Mouse (Mus musculus): ENCODE results near the gene Gm38394. TPM values are rescaled to one million over a fixed set of nuclear protein-coding genes. Genes with fewer than 3 reads are reported as not detected.
A peak's percentile ranks its signal among the peaks of the same experiment; 100 is the strongest.
"Not testable (repeated sequence)": the region's sequence is repeated elsewhere in the genome, so short reads cannot be mapped to it uniquely, and the experiment has no call there.

Gene Gm38394
- total RNA-seq (2015; ENCODE audit: low replicate concordance) = 17.6 and 22.9 TPM in 2 replicates
- 5.5 and 16.6 TPM in 2 replicates for total RNA-seq (2017; ENCODE audit: low replicate concordance)

DNA sequence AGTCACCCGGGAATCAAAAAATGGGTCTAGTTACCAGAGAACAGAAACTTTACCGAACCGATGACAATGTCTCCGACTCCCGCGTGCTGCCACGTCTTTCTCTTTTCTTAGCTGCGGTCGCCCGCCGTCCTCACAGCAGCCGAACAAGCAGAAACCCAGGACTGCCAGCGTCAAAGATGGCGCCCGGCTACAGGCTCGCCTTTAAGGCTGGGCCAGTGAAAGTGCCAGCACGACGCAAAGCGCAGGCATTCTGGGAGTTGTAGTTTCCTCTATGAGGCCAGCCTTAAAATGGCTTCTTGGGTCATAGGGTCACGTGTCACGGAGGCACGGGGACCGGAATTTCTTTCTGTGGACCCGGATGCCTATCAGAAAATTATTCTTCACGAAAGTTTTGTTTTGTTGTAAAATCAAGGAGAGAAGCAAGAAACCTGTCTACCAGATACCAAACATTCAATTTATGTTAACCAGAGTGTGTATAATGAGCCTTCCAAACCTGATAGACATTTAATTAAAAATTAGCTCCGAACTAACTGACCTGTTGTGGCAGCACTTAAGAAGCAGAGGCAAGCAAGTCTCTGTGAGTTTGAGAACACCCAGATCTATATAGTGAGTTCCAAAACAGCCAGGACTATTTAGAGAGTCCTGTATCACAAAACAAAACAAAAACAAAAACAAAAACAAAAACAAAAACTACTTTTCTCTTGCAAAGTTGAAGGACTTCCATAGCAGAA lies at the start of gene Gm38394:
Gene Gm38394 (minus strand): TSS at position 116 of the 731 bp plus-strand sequence.
- ATAC-seq (replicated peaks; ENCODE audit: low FRiP score, poor library complexity, severe bottlenecking) = peak; percentile 98

DNA sequence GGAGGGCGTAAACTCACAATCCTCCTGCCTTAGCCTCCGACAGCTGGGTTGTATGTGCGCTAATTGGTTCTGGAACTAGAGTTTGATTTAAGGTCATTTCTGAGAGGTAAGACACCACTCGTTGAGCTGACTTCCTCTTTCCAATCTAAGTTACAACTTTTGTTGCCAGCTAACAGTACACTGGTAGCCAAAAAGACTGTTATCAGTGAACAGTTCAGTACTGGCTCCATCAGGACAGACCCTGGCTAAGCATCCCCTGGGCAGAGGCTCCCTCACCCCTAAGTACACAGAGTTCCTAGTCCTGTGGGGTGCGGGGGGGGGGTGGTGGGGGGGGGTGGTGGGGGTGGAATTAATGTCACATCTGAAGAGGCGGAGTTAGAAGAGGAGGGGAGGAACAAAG lies 49.8 kb upstream of the Gm38394 start:
- ATAC-seq (replicated peaks; ENCODE audit: low FRiP score, poor library complexity, severe bottlenecking) = no peak

DNA sequence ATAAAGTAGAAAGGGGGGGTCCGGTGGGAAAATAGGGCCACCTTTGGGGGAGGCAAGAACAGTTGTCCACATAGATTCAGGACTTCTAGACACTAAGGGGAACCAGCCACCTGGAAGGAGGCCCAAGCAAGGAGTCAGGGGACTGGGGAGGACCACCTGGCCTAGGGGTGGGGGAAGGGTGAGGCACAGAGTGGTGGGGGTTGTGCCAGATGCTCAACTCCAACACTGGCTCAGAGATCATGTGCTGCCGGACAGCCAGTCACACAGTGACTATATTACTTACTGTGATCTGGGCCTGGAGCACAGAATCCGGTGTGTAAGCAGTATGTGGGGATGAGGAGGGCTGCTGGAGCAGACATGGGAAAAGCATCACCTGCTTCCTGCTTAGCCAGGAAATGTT lies 48.2 kb upstream of the Gm38394 start:
- ATAC-seq (replicated peaks; ENCODE audit: low FRiP score, poor library complexity, severe bottlenecking) = no peak

DNA sequence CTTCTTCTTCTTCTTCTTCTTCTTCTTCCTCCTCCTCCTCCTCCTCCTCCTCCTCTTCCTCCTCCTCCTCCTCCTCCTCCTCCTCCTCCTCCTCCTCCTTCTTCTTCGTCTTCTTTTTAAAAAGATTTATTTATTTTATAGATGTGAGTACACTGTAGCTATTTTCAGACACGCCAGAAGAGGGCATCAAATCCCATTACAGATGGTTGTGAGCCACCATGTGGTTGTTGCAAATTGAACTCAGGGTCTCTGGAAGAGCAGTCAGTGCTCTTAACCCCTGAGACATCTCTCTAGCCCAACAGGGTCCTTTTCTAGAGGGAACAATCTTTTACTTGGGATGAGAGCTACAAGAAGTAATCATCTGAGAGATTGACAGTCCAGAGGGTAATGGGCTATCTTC lies 40.7 kb upstream of the Gm38394 start:
- ATAC-seq (replicated peaks; ENCODE audit: low FRiP score, poor library complexity, severe bottlenecking) = not testable (repeated sequence)

DNA sequence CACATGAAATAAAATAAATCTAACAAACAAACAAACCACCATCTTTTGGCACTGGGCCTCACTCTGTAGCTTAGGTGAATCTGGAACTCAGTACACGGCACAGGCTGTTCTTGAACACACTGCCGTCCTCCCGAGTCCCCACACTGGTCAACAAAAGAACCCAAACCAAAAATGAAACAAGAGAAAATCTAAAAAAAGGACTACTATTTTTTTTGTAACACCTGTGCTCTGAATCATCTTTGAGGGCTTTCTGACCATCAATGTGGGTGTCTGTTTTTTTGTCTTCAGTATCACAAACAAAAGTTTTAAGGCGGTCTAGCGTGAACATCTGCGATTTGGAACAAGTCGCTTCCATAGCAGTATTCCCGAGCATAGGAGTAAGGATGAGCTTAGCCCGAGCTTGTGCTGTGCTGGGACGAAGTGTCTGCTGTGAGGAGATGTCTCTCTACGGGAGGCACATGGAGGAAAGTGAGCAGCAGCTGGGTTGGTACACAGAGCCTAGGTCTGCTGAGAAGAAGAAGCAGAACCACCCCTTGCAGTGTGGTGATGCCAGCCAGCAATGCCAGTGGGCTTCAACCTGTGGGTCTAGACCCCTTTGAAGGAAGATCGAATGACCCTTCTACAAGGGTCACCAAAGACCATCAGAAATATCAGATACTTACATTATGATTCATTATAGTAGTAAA lies 37.0 kb upstream of the Gm38394 start:
- no peak for ATAC-seq (replicated peaks; ENCODE audit: low FRiP score, poor library complexity, severe bottlenecking)

DNA sequence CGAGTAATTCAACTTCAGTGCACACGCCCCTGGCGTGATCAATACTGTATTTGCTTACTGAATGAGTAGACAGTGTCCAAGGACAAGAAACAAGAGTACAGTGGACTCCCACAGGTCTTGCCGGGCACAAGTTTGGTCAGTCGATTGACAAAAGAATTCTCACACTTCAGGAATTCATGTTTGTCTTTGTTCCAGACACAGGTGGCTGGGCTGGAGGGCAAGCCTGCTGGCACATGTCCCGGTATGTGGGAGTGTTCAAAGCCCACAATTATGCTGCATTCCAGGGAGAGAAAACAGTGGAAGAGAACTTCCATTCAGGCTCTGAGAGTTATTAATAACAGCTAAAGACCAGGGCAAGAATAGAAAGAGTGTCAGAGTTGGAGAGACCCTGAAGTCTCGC lies 34.8 kb upstream of the Gm38394 start:
- ATAC-seq (replicated peaks; ENCODE audit: low FRiP score, poor library complexity, severe bottlenecking) = no peak

DNA sequence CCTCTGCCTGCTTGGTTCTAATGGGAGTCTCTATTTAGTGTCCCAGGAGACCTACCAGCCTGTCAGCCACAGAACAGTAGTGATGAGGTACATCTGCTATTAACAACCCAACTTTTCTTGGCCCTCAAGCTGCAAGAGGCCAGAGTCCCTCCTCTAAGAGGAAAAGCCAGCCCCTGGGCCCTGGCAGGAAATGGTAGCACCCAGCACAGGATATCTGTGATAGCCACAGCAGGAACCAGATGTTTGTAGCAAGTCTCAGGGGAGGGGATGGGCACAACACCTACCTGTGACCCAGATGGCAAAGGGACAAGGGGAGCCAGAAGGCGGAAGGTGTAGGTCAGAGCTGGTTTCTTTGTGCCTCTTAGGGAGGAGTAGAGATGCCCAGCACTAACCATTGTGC lies 33.8 kb upstream of the Gm38394 start:
- ATAC-seq (replicated peaks; ENCODE audit: low FRiP score, poor library complexity, severe bottlenecking) = no peak

DNA sequence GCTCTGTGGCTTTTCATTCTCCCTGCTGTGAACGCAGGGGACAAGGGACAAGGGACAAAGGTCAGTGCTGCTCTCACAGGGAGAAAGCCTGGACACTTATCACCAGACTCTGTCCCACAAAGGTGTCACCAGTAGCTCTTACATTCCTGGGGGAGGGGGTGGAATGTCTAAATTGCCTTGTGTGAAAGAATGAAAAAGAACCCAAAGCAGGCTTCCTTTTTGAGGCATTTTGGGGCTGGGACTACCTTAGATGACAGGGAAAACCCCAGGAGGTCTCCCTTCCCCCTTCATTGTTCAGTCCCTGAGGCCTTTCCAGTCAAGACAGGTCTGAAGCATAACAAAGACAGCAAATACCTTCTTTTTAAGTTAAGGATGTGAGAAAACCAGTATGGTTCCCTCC lies 33.2 kb upstream of the Gm38394 start:
- ATAC-seq (replicated peaks; ENCODE audit: low FRiP score, poor library complexity, severe bottlenecking) = no peak

DNA sequence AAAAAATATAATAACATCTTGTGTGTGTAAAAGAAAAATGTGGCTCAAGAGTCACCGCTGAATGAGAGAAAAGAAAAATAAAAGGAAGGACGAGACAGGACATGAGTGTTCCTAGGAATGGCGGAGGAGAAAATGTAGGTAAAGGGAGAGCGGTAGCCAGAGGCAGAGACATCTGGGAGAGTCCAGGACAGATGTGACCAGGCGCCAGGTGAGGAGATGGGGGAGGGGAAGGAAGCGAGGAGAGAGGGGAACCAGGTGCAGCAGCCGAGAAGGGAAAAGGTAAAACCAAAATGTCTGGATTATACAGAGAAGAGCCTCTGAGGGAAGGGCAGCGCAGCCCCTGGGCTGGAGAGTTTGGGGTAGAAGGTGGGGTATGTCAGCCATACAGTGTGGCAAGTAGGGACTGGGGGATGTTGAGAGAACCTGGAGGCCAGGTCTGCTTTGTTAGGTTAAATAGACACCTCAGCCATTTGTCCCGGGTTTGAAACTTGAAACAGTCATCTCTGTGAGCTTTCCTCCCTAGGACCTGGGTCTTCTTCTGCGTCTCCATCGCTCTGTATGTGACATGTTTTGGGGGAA lies 32.5 kb upstream of the Gm38394 start:
- no peak for ATAC-seq (replicated peaks; ENCODE audit: low FRiP score, poor library complexity, severe bottlenecking)

DNA sequence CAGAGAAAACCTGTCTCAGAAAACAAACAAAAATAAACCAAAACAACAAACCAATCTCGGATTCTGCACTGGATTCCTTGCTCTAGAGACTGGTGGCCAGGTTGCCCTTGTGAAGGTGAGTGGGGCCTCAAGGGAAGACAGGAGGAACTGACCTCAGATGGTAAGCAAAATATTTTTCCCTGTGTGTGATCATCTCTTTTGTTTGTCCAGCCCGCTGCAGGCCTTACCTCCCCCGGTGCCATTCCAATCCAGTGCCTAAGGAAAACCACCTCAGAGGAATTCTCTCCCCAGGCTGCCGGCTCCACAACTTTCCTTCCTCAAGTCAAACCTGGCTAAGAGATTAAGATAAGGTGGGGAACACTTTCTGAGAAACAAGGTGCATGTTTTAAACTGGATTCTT lies 31.1 kb upstream of the Gm38394 start:
- no peak for ATAC-seq (replicated peaks; ENCODE audit: low FRiP score, poor library complexity, severe bottlenecking)

DNA sequence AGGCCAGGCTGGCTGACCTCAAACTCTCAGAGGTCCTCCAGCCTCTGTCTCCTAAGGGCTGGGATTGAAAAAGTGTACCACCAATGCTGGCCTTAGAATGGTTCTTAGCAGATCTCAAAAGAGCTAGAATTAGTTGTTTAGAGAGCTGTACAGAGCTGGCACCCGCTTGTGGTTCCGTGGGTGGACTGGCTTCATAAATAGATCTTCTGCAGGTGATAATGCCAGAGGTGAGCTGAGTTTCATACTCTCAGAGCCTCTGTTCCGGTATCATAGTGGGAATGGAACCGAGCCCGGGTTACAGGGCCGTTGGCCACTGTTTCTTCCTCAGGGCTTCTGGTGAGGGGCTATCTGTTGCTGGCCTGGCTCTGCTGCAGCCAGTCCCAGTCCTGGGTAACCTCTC lies 29.9 kb upstream of the Gm38394 start:
- no peak for ATAC-seq (replicated peaks; ENCODE audit: low FRiP score, poor library complexity, severe bottlenecking)

DNA sequence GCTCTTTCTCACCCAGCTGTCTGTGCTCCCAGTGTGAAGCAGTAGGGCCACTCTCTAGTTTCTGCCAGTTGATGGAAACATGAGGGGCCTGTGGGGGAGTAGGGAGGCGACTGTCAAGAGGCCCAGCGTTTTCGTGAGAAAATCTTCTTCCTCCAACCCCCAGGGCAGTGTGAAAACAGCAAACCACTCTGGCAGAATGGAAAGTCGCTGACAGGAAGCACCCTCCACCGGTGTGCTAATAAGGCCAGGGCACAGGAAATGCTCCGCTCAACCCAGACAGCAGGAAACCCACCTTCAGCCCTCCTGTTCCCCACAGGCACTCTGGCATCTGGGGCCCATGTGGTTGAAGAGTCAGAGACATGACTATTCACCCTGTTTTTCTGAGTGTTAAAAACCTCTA lies 28.8 kb upstream of the Gm38394 start, which contains the start of gene Lax1:
Gene Lax1 (minus strand): TSS at position 212 of the 400 bp plus-strand sequence.
- no peak for ATAC-seq (replicated peaks; ENCODE audit: low FRiP score, poor library complexity, severe bottlenecking)

DNA sequence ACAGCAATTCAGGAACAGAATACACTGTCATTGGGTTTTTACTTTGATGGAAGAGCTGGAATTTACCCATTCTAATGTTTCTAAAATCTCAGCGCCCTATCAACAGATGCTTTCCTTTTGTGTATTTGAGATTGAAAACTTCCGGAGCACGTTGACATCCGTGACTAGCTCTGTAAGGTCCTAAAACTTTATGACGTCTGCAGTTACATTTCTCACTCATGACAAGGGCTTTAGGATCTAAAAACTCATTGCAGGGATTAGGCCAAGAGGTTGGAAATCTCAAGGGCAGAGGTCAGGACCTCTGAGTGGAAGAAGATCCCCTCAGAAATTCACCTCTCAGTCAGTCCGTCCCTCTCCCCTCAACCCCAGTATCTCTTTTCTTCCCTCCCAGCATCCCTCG lies 27.2 kb upstream of the Gm38394 start:
- no peak for ATAC-seq (replicated peaks; ENCODE audit: low FRiP score, poor library complexity, severe bottlenecking)

DNA sequence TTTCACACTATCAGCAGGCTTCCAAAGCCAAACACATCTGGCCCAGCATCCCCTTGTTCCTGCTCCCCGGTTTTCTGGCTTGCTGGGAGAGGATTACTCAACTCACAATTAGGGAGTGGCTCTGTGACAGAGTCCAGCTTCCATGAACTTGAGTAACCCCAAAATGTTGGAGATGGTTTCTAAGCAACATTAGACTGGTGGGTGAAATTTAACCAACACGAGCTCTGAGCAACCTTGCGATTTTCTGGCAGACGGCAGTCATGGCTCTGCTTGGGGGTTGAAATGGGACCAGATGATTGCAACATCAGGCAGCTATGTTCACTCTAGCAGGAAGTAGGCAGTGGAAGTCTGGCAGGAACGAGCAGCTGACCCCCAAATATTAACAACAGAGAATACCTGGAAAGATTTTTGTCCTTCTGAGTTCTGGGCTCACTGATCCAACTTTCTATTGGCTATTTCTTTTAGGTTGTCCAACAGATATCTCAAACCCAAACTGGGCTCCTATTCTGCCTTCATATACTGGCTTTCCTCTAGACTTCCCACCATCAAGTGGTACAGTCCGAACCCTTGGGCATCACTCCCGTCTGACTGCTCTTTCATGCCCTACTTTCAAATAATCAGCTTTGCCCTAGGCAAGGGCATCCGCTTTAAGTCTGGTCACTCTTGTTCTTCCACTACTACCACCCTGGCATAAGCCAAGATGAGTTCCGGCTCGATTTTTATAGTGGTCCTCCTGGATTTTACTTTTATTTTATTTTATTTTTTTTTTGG lies 24.8 kb upstream of the Gm38394 start:
- ATAC-seq (replicated peaks; ENCODE audit: low FRiP score, poor library complexity, severe bottlenecking) = no peak

DNA sequence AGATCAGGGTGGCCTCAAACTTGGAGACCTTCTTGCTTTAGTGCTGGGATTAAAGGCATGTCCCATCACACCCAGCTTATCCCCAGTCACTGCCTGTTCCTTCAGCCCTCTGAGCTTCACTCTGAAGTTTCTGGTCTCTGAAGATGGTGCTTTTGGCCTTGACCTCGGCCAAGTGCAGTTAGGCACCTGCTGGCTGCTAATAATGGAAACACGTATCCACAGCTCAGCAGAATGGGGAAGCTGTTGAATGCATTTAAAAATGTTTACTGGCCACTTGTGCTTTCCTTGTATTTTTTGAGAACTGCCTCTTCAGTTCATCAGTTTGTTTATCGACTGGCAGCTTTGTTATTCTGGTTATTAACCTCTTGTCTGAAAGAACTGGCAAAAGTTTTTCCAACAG lies 10.7 kb upstream of the Gm38394 start:
- ATAC-seq (replicated peaks; ENCODE audit: low FRiP score, poor library complexity, severe bottlenecking) = no peak

DNA sequence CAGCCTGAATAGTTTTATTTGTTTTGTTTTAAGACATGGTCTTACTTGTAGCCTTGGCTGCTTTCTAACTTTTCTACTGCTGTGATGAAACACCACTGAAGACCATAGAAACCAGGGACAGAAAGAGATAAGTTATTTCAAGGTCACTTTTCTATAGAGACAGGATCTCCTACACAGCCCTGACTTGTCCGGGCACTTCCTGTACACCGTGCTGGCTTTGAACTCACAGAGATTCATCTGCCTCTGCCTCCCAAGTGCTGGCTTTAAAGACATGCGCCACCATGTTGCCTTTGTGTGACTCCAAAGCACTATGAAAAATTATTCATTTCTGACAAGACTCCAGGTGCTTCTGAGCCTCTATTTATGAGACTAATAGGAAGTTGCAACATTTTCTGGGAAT lies 10.1 kb upstream of the Gm38394 start:
- no peak for ATAC-seq (replicated peaks; ENCODE audit: low FRiP score, poor library complexity, severe bottlenecking)

DNA sequence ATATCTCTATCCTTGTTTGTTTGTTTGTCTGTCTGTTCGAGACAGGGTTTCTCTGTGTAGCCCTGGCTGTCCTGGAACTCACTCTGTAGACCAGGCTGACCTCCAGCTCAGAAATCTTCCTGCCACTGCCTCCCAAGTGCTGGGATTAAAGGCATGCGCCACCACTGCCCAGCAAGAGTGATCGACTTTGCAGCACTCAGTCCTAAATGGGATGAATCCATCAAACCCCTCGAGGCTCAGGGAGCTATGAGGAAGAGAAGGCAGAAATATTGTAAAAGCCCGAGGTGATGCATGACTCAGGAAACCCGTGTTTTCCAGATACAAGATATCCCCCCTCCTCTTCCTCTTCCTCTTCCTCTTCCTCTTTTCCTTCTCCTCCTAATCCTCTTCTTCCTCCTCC lies 9.7 kb upstream of the Gm38394 start:
- ATAC-seq (replicated peaks; ENCODE audit: low FRiP score, poor library complexity, severe bottlenecking) = no peak

DNA sequence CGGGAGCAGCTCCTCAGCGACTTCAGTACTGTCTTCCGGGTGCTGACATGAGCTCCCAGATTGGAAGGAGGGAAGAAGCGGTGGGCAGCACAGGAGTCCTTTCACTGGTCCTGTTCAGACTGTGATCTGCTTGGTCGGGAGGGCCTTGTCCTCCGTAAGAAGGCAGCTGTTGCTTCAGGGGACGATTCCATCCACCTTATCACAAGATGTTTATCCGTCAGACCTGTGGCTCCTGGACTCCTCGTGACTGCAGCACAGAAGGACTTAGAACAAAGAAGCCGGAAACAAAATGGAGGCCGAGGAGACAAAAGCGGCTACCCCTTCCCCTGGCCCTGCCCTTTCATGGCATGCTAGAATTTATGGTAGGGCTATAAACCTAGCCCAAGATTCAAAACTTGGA lies 9.1 kb upstream of the Gm38394 start:
- ATAC-seq (replicated peaks; ENCODE audit: low FRiP score, poor library complexity, severe bottlenecking) = no peak; the same call in 1 of the 2 replicates

DNA sequence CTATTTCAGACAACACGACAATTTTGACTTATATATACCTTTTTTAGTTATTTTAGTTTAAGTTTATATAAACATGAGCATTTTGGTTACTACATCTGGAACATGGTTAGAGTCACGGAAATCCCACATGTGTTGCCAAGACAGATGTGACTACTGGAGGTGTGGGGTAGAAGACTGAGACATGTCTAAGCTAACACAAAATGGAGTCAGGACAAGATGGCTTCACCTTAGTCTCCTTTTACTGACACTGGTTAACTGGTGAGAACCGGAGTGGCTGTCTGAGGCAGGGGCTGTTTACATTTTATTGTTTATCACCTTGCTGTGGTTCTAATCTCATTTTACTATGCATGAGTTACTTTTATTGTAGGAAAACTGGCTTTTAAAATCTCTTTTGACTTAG lies 7.5 kb upstream of the Gm38394 start:
- ATAC-seq (replicated peaks; ENCODE audit: low FRiP score, poor library complexity, severe bottlenecking) = no peak

DNA sequence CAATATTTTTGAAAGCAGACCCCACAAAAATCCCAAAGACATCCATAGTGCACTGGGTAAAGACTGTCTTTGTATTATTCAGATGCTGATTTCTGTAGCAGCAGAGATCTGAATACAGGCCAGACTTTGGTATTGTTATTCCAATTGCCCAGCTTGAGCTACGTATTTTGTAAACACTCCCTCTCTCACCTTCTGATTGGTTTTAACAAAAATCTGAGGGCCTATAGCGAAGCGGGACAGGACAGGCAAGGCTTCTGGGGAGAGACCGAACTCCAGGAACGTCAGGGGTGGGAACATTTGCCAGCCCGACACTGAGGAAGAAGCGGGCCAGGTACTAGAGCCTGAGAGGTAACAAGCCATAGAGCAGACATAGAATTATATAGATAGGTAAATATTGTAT lies 6.6 kb upstream of the Gm38394 start:
- no peak for ATAC-seq (replicated peaks; ENCODE audit: low FRiP score, poor library complexity, severe bottlenecking)
